Mouse (Mus musculus): ENCODE results near the gene Gpr33. TPM values are rescaled to one million over a fixed set of nuclear protein-coding genes. Genes with fewer than 3 reads are reported as not detected.

Gpr33 gene
- polyA plus RNA-seq, 1 experiment from 2014 or later = not detected

DNA sequence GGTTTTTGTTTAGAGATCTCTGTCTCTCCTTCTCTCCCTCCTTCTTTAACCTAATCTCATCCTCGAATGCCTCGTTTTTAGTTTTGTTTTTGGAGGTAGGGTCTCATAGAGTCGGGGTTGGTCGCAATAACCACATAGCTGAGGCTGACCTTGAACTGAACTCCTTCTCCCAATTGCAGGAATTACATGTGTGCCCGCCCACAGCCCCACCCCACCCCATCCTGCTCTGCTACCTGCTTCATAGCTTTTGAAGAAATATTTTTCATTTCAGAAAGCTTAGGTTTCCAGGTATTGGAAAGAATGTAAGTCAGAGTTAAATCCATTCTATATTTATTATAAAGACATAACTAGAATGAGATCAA, 21.2 kb downstream of the Gpr33 start:
- Histone ChIP-seq H3K9ac (ENCODE audit: low read depth, low read length) (peak overlapping the region; percentile 83; the same call in 1 of the 2 replicates), H3K4me1 (replicated peaks; ENCODE audit: insufficient read depth, low read length) (no peaks in the 10 kb centered on the region), H3K9me3 (replicated peaks; ENCODE audit: low read length) (no peaks in the 10 kb centered on the region), H3K4me3 (replicated peaks; ENCODE audit: low read depth, low read length) (peak overlapping the region; percentile 74), H3K36me3 (ENCODE audit: insufficient read depth, low read length) (peaks cover 5% of the 10 kb centered on the region; the same call in 1 of the 2 replicates), H3K4me2 (ENCODE audit: low read length) (peak overlapping the region; percentile 83), H3K27ac (peak overlapping the region; percentile 64; the same call in 1 of the 2 replicates), H3K27me3 (ENCODE audit: insufficient read depth, low read length) (no peaks in the 10 kb centered on the region)
- DNase-seq (ENCODE audit: low spot score) (no peak), ATAC-seq (replicated peaks; ENCODE audit: low FRiP score, low read depth) (peak; percentile 66)
- whole genome bisulfite sequencing = 38% methylated on average over 5 of the region's 5 CpGs
- no peak for TF ChIP-seq CTCF (IDR thresholded peaks at IDR 0.05; ENCODE audit: low read depth)

DNA sequence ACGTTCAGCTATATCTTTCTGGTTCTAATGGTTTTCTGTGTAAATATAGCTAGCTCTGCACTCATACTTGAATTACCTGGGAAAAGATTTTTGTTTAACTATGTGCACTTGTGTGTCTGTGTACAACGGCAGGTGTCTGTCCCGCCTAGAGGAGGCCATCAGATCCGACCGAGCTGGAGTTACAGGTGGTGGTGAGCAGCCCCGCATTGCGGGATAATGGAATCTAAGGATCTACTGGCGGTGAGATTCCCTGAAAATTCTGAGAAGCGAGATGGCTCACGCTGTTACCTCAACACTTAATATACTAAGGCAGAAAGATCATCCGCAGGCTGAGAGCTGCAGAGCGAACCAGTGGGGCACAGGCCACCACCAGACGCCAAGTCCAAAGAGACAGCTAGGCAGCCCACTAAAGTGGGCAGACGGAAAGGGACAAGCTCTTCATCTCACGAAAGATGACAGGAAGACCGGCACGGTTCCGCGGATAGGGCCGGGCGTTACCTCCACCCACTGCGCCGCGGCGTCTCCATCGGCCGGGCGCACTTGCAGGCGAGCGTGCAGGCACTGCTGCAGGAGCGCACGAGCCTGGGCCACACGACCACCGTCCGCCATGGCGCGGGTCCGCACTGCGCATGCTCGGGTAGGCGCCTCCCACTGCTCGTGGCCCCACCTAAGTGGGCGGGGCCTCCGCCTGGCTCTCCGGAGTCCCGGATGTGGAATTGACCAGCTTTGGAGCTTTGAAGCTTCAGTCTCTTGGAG, 21.8 kb downstream of the Gpr33 start, which contains the start of gene Dtd2:
Dtd2 (minus strand) TSS at position 625 of the 756 bp plus-strand sequence.
- Histone ChIP-seq H3K27me3 (ENCODE audit: insufficient read depth, low read length) (no peaks in the 10 kb centered on the region), H3K9me3 (replicated peaks; ENCODE audit: low read length) (no peaks in the 10 kb centered on the region), H3K9ac (ENCODE audit: low read depth, low read length) (peak within 1 kb of the TSS; percentile 83), H3K36me3 (ENCODE audit: insufficient read depth, low read length) (peaks cover 5% of the 10 kb centered on the region; the same call in 1 of the 2 replicates), H3K4me3 (replicated peaks; ENCODE audit: low read depth, low read length) (peak within 1 kb of the TSS; percentile 74), H3K27ac (peak within 1 kb of the TSS; percentile 64), H3K4me1 (replicated peaks; ENCODE audit: insufficient read depth, low read length) (no peaks in the 10 kb centered on the region), H3K4me2 (ENCODE audit: low read length) (peak within 1 kb of the TSS; percentile 83)
- 2% methylated on average over 46 of the region's 46 CpGs for WGBS
- ATAC-seq (replicated peaks; ENCODE audit: low FRiP score, low read depth) = peak; percentile 97
- DNase-seq (ENCODE audit: low spot score) = peak; percentile 92
- 0 out of 2 replicates have a peak, but pooled peaks have one; percentile 1 for TF ChIP-seq CTCF (IDR thresholded peaks at IDR 0.05; ENCODE audit: low read depth)

DNA sequence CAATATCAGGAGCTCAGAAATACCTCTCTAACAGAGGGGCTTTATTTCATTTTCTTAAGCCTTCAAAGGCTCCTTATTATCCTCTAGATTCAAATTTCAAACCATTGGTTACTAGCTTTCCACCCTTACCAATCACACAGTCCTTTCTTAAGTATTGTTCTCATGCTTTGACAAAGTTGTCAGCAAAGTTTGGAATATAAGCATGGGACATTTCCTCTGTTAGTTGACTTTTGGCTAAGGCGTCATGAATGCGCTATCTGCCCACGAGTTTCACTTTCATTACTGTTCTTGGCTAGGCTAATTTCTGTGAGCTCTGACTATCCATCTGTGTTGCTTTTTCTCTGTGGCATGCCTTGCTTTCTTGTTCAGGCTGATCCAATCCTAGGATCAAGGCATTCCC, 25.1 kb downstream of the Gpr33 start:
- H3K4me1 ChIP-seq (replicated peaks; ENCODE audit: insufficient read depth, low read length) = no peaks in the 10 kb centered on the region
- peaks cover 13% of the 10 kb centered on the region; the same call in 1 of the 2 replicates for H3K36me3 ChIP-seq (ENCODE audit: insufficient read depth, low read length)
- DNase-seq (ENCODE audit: low spot score) (no peak), ATAC-seq (replicated peaks; ENCODE audit: low FRiP score, low read depth) (no peak)
- no peak overlapping the region for H3K9ac ChIP-seq (ENCODE audit: low read depth, low read length)
- H3K9me3 ChIP-seq (replicated peaks; ENCODE audit: low read length) = no peaks in the 10 kb centered on the region
- H3K4me2 ChIP-seq (ENCODE audit: low read length) = no peak overlapping the region
- no peak for TF ChIP-seq CTCF (IDR thresholded peaks at IDR 0.05; ENCODE audit: low read depth)
- WGBS = 91% methylated on average over 3 of the region's 3 CpGs
- H3K27me3 ChIP-seq (ENCODE audit: insufficient read depth, low read length) = no peaks in the 10 kb centered on the region
- no peak overlapping the region for H3K27ac ChIP-seq
- no peak overlapping the region for H3K4me3 ChIP-seq (replicated peaks; ENCODE audit: low read depth, low read length)

DNA sequence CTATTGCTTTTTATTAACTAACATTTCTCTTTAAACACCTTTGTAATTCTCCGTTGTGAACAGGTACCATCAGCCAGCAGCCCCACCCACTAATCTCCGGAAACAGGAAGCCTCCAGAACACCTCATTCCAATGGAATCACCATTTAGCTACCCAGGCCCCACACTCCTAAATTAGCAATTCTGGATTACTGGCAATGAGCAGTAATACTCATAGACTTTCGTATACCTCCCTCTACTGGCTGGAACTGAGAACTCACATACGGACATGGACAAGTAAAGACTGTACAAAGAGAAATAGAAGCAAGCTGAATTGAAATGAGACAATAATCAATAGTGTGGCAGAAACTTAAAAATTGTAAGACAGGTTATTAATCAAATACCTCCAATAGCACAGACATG, 26.3 kb downstream of the Gpr33 start:
- no peak overlapping the region for H3K4me2 ChIP-seq (ENCODE audit: low read length)
- no peaks in the 10 kb centered on the region for H3K9me3 ChIP-seq (replicated peaks; ENCODE audit: low read length)
- ATAC-seq (replicated peaks; ENCODE audit: low FRiP score, low read depth) (0 out of 2 replicates have a peak, but pooled peaks have one; percentile 44), DNase-seq (ENCODE audit: low spot score) (peak; percentile 90)
- H3K27me3 ChIP-seq (ENCODE audit: insufficient read depth, low read length) = no peaks in the 10 kb centered on the region
- 18% methylated on average over 4 of the region's 4 CpGs for WGBS
- H3K4me1 ChIP-seq (replicated peaks; ENCODE audit: insufficient read depth, low read length) = no peaks in the 10 kb centered on the region
- no peak overlapping the region for H3K9ac ChIP-seq (ENCODE audit: low read depth, low read length)
- H3K4me3 ChIP-seq (replicated peaks; ENCODE audit: low read depth, low read length) = no peak overlapping the region
- peak; percentile 84 for TF ChIP-seq CTCF (IDR thresholded peaks at IDR 0.05; ENCODE audit: low read depth)
- no peak overlapping the region for H3K27ac ChIP-seq
- peaks cover 13% of the 10 kb centered on the region; the same call in 1 of the 2 replicates for H3K36me3 ChIP-seq (ENCODE audit: insufficient read depth, low read length)

DNA sequence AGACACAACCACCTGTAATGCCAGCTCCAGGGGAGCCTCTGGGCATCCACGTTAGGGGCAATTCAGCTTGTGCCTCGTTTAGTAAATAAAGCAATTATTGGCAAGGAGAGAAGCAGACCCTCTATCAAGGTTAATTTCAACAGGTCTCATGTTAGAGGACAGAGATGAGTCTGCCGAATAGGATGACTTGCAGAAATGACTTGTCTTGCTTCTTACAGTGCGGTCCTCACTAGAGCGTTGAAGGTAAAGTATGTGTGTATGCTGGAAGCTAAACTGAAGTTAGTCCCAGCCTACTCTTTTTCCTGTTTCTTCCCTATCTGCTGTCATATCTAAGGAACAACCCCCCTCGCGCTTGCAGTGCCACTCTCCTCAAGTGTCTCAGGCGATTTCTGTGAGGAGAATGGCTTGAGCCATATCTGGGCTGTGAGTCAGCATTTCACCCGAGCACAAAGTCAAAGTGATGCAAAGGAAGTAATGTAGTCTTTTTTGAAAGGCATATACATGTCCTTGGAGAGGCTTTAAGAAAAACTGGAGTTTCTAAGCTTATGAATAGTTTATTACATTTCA, 29.4 kb downstream of the Gpr33 start:
- Histone ChIP-seq H3K36me3 (ENCODE audit: insufficient read depth, low read length) (0 out of 2 replicates have a peak, but pooled peaks cover 11% of the 10 kb centered on the region), H3K4me1 (replicated peaks; ENCODE audit: insufficient read depth, low read length) (no peaks in the 10 kb centered on the region), H3K27me3 (ENCODE audit: insufficient read depth, low read length) (no peaks in the 10 kb centered on the region), H3K9me3 (replicated peaks; ENCODE audit: low read length) (no peaks in the 10 kb centered on the region), H3K4me3 (replicated peaks; ENCODE audit: low read depth, low read length) (no peak overlapping the region), H3K9ac (ENCODE audit: low read depth, low read length) (no peak overlapping the region), H3K4me2 (ENCODE audit: low read length) (no peak overlapping the region), H3K27ac (no peak overlapping the region)
- WGBS = 89% methylated on average over 9 of the region's 9 CpGs
- DNase-seq (ENCODE audit: low spot score) (no peak), ATAC-seq (replicated peaks; ENCODE audit: low FRiP score, low read depth) (no peak)
- no peak for TF ChIP-seq CTCF (IDR thresholded peaks at IDR 0.05; ENCODE audit: low read depth)

DNA sequence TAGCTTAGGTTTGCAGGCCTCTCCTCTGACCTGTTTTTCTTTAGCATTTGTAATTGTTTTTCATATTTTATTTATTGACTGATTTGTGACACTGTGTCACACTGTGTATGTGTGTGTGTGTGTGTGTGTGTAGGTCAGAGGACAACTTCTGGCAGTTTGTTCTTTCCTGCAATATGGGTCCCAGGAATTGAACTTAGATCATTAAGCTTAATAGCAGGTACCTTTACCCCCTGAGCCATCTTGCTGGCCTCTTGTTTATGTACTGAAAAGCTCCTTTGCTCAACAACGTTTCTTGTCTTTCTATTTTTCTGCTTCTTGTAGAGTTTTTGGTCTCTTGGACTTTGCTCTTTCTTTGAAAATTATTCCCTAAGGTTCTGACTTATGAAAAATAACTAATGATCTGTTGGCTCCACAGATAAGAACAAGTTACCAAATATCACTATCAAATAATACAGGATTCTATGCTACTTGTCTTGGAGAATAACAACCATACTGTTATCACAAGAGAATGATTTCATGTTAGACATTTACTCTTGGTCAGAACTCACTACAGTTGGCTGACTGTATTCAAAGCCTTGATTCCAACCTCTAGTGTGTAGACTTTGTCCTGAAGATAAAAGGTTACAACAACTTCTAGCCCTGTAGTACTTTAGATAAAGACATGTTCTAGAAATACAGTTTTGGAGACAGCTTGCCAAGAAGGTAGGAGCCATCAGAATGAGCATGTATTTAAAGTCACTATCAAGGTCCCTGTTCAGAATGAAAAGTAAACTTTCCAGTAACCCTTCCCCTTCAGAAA, 31.9 kb downstream of the Gpr33 start:
- DNase-seq (ENCODE audit: low spot score) (no peak), ATAC-seq (replicated peaks; ENCODE audit: low FRiP score, low read depth) (no peak)
- Histone ChIP-seq H3K4me3 (replicated peaks; ENCODE audit: low read depth, low read length) (no peak overlapping the region), H3K9me3 (replicated peaks; ENCODE audit: low read length) (no peaks in the 10 kb centered on the region), H3K36me3 (ENCODE audit: insufficient read depth, low read length) (0 out of 2 replicates have a peak, but pooled peaks cover 11% of the 10 kb centered on the region), H3K27ac (no peak overlapping the region), H3K4me1 (replicated peaks; ENCODE audit: insufficient read depth, low read length) (no peaks in the 10 kb centered on the region), H3K4me2 (ENCODE audit: low read length) (no peak overlapping the region), H3K27me3 (ENCODE audit: insufficient read depth, low read length) (no peaks in the 10 kb centered on the region), H3K9ac (ENCODE audit: low read depth, low read length) (no peak overlapping the region)
- 92% methylated on average over 1 of the region's 1 CpGs for WGBS
- no peak for TF ChIP-seq CTCF (IDR thresholded peaks at IDR 0.05; ENCODE audit: low read depth)

All from kidney, postnatal 0 days (tissue).